Comparison of ENCODE assay signal across 8 mouse cellular contexts in genomic region chr17:15824854-15825253, GRCm38 (mm10). TPM values are rescaled to one million over a fixed set of nuclear protein-coding genes. Genes with fewer than 3 reads are reported as not detected.
DNase-seq lines count a peak whose midpoint lies in the region; ATAC-seq and TF ChIP-seq lines count a peak whose summit lies in the region.

No protein-coding gene starts in this region.

- H3K27me3 ChIP-seq in liver, embryonic 11.5 days (replicated peaks; ENCODE audit: control insufficient read depth, insufficient read depth, low read length) = peaks cover 53% of the 10 kb centered on the region
- H3K27me3 ChIP-seq in forebrain, embryonic 11.5 days (ENCODE audit: control insufficient read depth, insufficient read depth, low read length) = no peaks in the 10 kb centered on the region
- peaks cover 11% of the 10 kb centered on the region for H3K27me3 ChIP-seq in limb, embryonic 12.5 days

- peak overlapping the region; percentile 61 for H3K4me2 ChIP-seq in liver, embryonic 11.5 days
- peak overlapping the region; percentile 80 for H3K4me2 ChIP-seq in forebrain, embryonic 11.5 days (ENCODE audit: low read depth, low read length, severe bottlenecking)
- H3K4me2 ChIP-seq in limb, embryonic 12.5 days = peak overlapping the region; percentile 81

- peak overlapping the region; percentile 68 for H3K4me3 ChIP-seq in liver, embryonic 11.5 days (ENCODE audit: low read depth, low read length)
- peak overlapping the region; percentile 88 for H3K4me3 ChIP-seq in forebrain, embryonic 11.5 days (ENCODE audit: low read depth, low read length)
- peak overlapping the region; percentile 93 for H3K4me3 ChIP-seq in limb, embryonic 12.5 days (replicated peaks)
- H3K4me3 ChIP-seq in olfactory bulb, adult 2 months (ENCODE audit: insufficient read depth, low read depth, low read length) = peak overlapping the region; percentile 21

- TF ChIP-seq POLR2A in olfactory bulb, adult 2 months (IDR thresholded peaks at IDR 0.05; ENCODE audit: insufficient read depth, low read depth, low read length) = no peak

- H3K27ac ChIP-seq in liver, embryonic 11.5 days (ENCODE audit: low read depth, low read length) = no peak overlapping the region
- H3K27ac ChIP-seq in forebrain, embryonic 11.5 days (ENCODE audit: low read depth, low read length) = no peak overlapping the region; the same call in 1 of the 2 replicates
- H3K27ac ChIP-seq in limb, embryonic 12.5 days = peak overlapping the region; percentile 97; the same call in 1 of the 2 replicates
- H3K27ac ChIP-seq in olfactory bulb, adult 2 months (ENCODE audit: insufficient read depth, low read depth, low read length) = no peak overlapping the region

- peaks cover 2% of the 10 kb centered on the region; the same call in 1 of the 2 replicates for H3K36me3 ChIP-seq in liver, embryonic 11.5 days (ENCODE audit: control insufficient read depth, insufficient read depth, low read length)
- H3K36me3 ChIP-seq in forebrain, embryonic 11.5 days (ENCODE audit: control insufficient read depth, insufficient read depth, low read length) = no peaks in the 10 kb centered on the region
- H3K36me3 ChIP-seq in limb, embryonic 12.5 days = peaks cover 5% of the 10 kb centered on the region; the same call in 1 of the 2 replicates

- WGBS in liver, embryonic 11.5 days = 46% methylated on average over 3 of the region's 3 CpGs
- 22% methylated on average over 3 of the region's 3 CpGs for WGBS in forebrain, embryonic 11.5 days
- WGBS in limb, embryonic 12.5 days = 24% methylated on average over 3 of the region's 3 CpGs
- WGBS in olfactory bulb, adult 2 months = 21% methylated on average over 3 of the region's 3 CpGs

- H3K4me1 ChIP-seq in liver, embryonic 11.5 days (replicated peaks; ENCODE audit: control insufficient read depth, insufficient read depth, low read length) = no peaks in the 10 kb centered on the region; the same call in 1 of the 2 replicates
- no peaks in the 10 kb centered on the region; the same call in 1 of the 2 replicates for H3K4me1 ChIP-seq in forebrain, embryonic 11.5 days (replicated peaks; ENCODE audit: control insufficient read depth, insufficient read depth, low read length)
- H3K4me1 ChIP-seq in limb, embryonic 12.5 days (replicated peaks) = peaks cover 52% of the 10 kb centered on the region
- peaks cover 12% of the 10 kb centered on the region for H3K4me1 ChIP-seq in olfactory bulb, adult 2 months (ENCODE audit: control insufficient read depth, insufficient read depth, low read length)

- no peak for TF ChIP-seq CTCF in olfactory bulb, adult 2 months (IDR thresholded peaks at IDR 0.05; ENCODE audit: insufficient read depth, low read depth, low read length)

- no peak for DNase-seq in liver, embryonic 11.5 days (ENCODE audit: low spot score)
- no peak for DNase-seq in liver
- DNase-seq in forebrain, embryonic 11.5 days (ENCODE audit: low spot score) = no peak
- DNase-seq in thymus, postnatal 4 days = no peak
- no peak for DNase-seq in frontal cortex, postnatal 36 days (ENCODE audit: low spot score in 2 of 2)
- no peak for DNase-seq in cerebellum, postnatal 10 days

- no peak for ATAC-seq in liver, embryonic 11.5 days (replicated peaks; ENCODE audit: low FRiP score)
- no peak for ATAC-seq in forebrain, embryonic 11.5 days (replicated peaks; ENCODE audit: low FRiP score)
- no peak for ATAC-seq in limb, embryonic 12.5 days (ENCODE audit: insufficient number of reproducible peaks, insufficient read depth, low FRiP score, low TSS enrichment, low read depth)

- H3K9me3 ChIP-seq in liver, embryonic 11.5 days (ENCODE audit: control insufficient read depth, low read length) = no peaks in the 10 kb centered on the region
- H3K9me3 ChIP-seq in forebrain, embryonic 11.5 days (ENCODE audit: control insufficient read depth, low read length) = no peaks in the 10 kb centered on the region
- no peaks in the 10 kb centered on the region for H3K9me3 ChIP-seq in limb, embryonic 12.5 days

- H3K9ac ChIP-seq in liver, embryonic 11.5 days (ENCODE audit: low read depth, low read length) = no peak overlapping the region
- H3K9ac ChIP-seq in forebrain, embryonic 11.5 days (ENCODE audit: low read length) = peak overlapping the region; percentile 93; the same call in 1 of the 2 replicates
- peak overlapping the region; percentile 97 for H3K9ac ChIP-seq in limb, embryonic 12.5 days (replicated peaks)

RNA-seq across cellular contexts. Expression of gene Rgmb, which starts 6.0 kb away (rescaled TPM):
- polyA plus RNA-seq in liver, embryonic 11.5 days (2014; fragmentation: Nextera tagmentation; extraction: Ambion mirVana) = 3.6 and 5.1 TPM in 2 replicates
- polyA plus RNA-seq in forebrain, embryonic 11.5 days (2014; fragmentation: Nextera tagmentation; extraction: Ambion mirVana) = 47.6 and 56.5 TPM in 2 replicates
- 19.0 and 26.5 TPM in 2 replicates for polyA plus RNA-seq in limb, embryonic 12.5 days (2016; fragmentation: Nextera tagmentation; extraction: Ambion mirVana)
- not detected in 2 replicates for polyA plus RNA-seq in olfactory bulb, adult 2 months (2012; ENCODE audit: insufficient read depth, insufficient read length, low replicate concordance, missing spikeins)

Comparison
In these comparisons a context has a peak if more than half of its experiments do, and no peak if none do; other contexts are left out.
1. H3K4me3 ChIP-seq: peak in every context shown above with its lines; median percentile 93 in limb, embryonic 12.5 days; 88 in forebrain, embryonic 11.5 days; 68 in liver, embryonic 11.5 days; 21 in olfactory bulb, adult 2 months.